Mouse (Mus musculus) effector memory CD4-positive, alpha-beta T cell, adult 7 months (primary cell): ENCODE data around the gene Vmn1r222. TPM values are rescaled to one million over a fixed set of nuclear protein-coding genes. Genes with fewer than 3 reads are reported as not detected.

Experiments
- polyA plus RNA-seq: library from polyadenylated mRNA; unstranded; fragments of 100-300 nt; shearing (Covaris generic); gene quantifications from one replicate; pipeline ENCODE4 v1.2.1, GENCODE M21; 2017

Vmn1r222 gene
- not detected for polyA plus RNA-seq

GRCm38 (mm10) chr13:23235847-23236246 is at the start of gene Vmn1r222:
Vmn1r222 (minus strand) TSS chr13:23235947.

GRCm38 (mm10) chr13:23246834-23247233 is 11.1 kb upstream of the Vmn1r222 start, which contains the start of gene Vmn1r223:
Vmn1r223 (plus strand) TSS chr13:23247134.

GRCm38 (mm10) chr13:23213827-23214226 is 21.9 kb downstream of the Vmn1r222 start, which contains the start of gene Vmn1r221:
Vmn1r221 (plus strand) TSS chr13:23214127.

GRCm38 (mm10) chr13:23187875-23188274 is 47.9 kb downstream of the Vmn1r222 start, which contains the start of gene Vmn1r220:
Vmn1r220 (minus strand) TSS chr13:23187975.

Other genes starting within 250 kb of the Vmn1r222 start
- gene Vmn1r213, start 228.3 kb downstream of the Vmn1r222 start, polyA plus RNA-seq = not detected
- gene Vmn1r214, start 205.5 kb downstream of the Vmn1r222 start, polyA plus RNA-seq = 0.29 TPM
- not detected for gene Vmn1r215, start 167.9 kb downstream of the Vmn1r222 start, polyA plus RNA-seq
- 0.07 TPM for gene Vmn1r217, start 117.7 kb downstream of the Vmn1r222 start, polyA plus RNA-seq
- gene Vmn1r218, start 102.8 kb downstream of the Vmn1r222 start, polyA plus RNA-seq = 0.10 TPM
- not detected for gene Vmn1r219, start 76.6 kb downstream of the Vmn1r222 start, polyA plus RNA-seq
- gene Vmn1r220, start 48.0 kb downstream of the Vmn1r222 start, polyA plus RNA-seq = not detected
- 0.09 TPM for gene Vmn1r221, start 21.8 kb downstream of the Vmn1r222 start, polyA plus RNA-seq
- 0.10 TPM for gene Vmn1r223, start 11.2 kb upstream of the Vmn1r222 start, polyA plus RNA-seq
- 9.8 TPM for gene Zfp322a, start 133.3 kb upstream of the Vmn1r222 start, polyA plus RNA-seq
- gene Abt1, start 187.9 kb upstream of the Vmn1r222 start, polyA plus RNA-seq = 14.3 TPM
- gene Btn1a1, start 230.0 kb upstream of the Vmn1r222 start, polyA plus RNA-seq = 0.33 TPM